15 mouse cellular contexts compared by ENCODE assay signal in genomic region chr11:88904080-88904479, GRCm38 (mm10). TPM values are rescaled to one million over a fixed set of nuclear protein-coding genes. Genes with fewer than 3 reads are reported as not detected.
"Had no signal": no experiment of that assay in that cellular context is flagged by ENCODE, and none has a peak within 500 bp of the region (broad histone marks: within the 10 kb centered on the region; RNA-seq: fewer than 3 reads in every experiment).

No protein-coding gene starts in this region.

- H3K27ac ChIP-seq: layer of hippocampus, adult 2 months; limb, embryonic 13.5 days; liver, embryonic 14.5 days; midbrain, embryonic 15.5 days; neural tube, embryonic 12.5 days had no signal

- H3K9ac ChIP-seq: limb, embryonic 13.5 days; liver, embryonic 14.5 days; lung, embryonic 14.5 days; midbrain, embryonic 15.5 days; neural tube, embryonic 12.5 days had no signal

- H3K4me2 ChIP-seq: limb, embryonic 13.5 days; lung, embryonic 14.5 days; midbrain, embryonic 11.5 days; midbrain, embryonic 15.5 days; neural tube, embryonic 12.5 days had no signal

- ATAC-seq: midbrain, embryonic 15.5 days had no signal

- H3K27me3 ChIP-seq: limb, embryonic 13.5 days; midbrain, embryonic 15.5 days; neural tube, embryonic 12.5 days had no signal

- DNase-seq: kidney, adult 8-10 months; kidney, postnatal 10 days; kidney, postnatal 4 days; lung, embryonic 14.5 days; lung, postnatal 10 days; lung, postnatal 4 days; thymus, adult 18-20 months; thymus, postnatal 14 days had no signal

- H3K9me3 ChIP-seq: limb, embryonic 13.5 days; midbrain, embryonic 15.5 days; neural tube, embryonic 12.5 days had no signal

- H3K36me3 ChIP-seq: limb, embryonic 13.5 days; midbrain, embryonic 15.5 days; neural tube, embryonic 12.5 days had no signal

- H3K4me3 ChIP-seq: layer of hippocampus, adult 2 months; limb, embryonic 13.5 days; midbrain, embryonic 15.5 days; neural tube, embryonic 12.5 days had no signal

- H3K4me1 ChIP-seq: midbrain, embryonic 15.5 days; neural tube, embryonic 12.5 days had no signal

RNA-seq across cellular contexts. Expression of gene Akap1, which starts 39.7 kb away (rescaled TPM):
- total RNA-seq: neutrophil, adult 5-6 weeks had no signal
